Mouse (Mus musculus): ENCODE data around the gene Nwd1. TPM values are rescaled to one million over a fixed set of nuclear protein-coding genes. Genes with fewer than 3 reads are reported as not detected.

The Nwd1 gene
- polyA plus RNA-seq (2015; fragmentation: Nextera tagmentation; extraction: Ambion mirVana) = 0.02 and 0.15 TPM in 2 replicates

DNA sequence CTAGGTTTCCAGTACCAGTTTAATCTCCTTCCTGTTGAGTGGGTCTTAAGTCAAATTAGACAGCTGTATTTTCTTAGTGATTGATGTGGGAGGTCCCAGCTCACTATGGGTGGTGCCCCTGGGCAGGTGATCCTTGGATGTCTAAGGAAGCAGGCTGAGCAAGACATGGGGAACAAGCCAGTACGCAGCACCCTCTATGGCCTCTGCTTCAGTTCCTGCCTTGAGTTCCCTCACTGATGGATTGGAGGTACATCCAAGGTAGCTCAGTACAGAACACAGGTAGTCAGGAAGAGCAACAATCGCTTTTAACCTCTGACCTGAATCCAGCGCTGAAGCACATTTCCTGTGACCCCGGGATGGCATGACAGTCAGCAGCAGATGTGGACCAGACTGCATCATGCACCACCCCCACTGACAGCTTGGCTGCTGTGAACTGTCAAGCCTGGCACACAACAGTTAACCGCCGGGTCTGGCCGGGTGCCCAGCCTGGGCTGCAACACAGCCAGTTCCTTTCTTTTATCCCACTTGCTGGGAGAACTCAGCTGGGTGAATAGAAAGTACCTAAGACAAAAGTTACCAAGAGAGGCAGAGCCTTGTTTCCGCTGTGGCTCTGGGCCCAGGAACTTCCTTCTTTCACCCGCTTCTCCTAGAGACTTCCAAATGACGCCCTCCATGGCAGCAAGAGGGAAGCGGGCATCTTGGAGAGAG, at the start of gene Nwd1:
Nwd1 (plus strand) TSS at position 652 of the 708 bp plus-strand sequence.
- Histone ChIP-seq H3K9me3 (ENCODE audit: control insufficient read depth, low read length) (no peaks in the 10 kb centered on the region), H3K27me3 (ENCODE audit: control insufficient read depth, insufficient read depth, low read length) (no peaks in the 10 kb centered on the region), H3K4me1 (replicated peaks; ENCODE audit: control insufficient read depth, insufficient read depth) (no peaks in the 10 kb centered on the region; the same call in 1 of the 2 replicates), H3K36me3 (ENCODE audit: control insufficient read depth, insufficient read depth, low read length) (no peaks in the 10 kb centered on the region), H3K9ac (ENCODE audit: low read length) (no peak within 1 kb of the TSS), H3K4me3 (ENCODE audit: low read depth, low read length) (no peak within 1 kb of the TSS), H3K27ac (replicated peaks) (peak within 1 kb of the TSS; percentile 81), H3K4me2 (replicated peaks; ENCODE audit: low read depth) (peak within 1 kb of the TSS; percentile 25; the same call in 1 of the 2 replicates)
- ATAC-seq (ENCODE audit: low FRiP score, low TSS enrichment) (peak; percentile 73; the same call in 1 of the 2 replicates), DNase-seq (ENCODE audit: low spot score) (peak; percentile 62)
- WGBS = 30% methylated on average over 11 of the region's 11 CpGs
- TF ChIP-seq CTCF (IDR thresholded peaks at IDR 0.05; ENCODE audit: low read depth) = no peak
- no peak for TF ChIP-seq EP300 (optimal IDR thresholded peaks at IDR 0.05)

DNA sequence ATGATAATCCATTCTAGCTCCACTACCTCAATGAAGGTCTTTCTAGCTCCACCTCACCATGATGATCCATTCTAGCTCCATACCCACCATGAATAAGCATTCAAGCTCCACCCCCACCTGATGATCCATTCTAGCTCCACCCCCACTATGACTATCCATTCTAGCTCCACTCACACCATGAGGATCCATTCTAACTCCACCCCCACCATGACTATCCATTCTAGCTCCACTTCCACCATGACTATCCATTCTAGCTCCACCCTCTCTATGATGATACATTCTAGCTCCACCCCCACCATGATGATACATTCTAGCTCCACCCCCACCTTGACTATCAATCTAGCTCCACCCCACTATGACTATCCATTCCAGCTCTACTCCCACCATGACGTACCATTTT, 3.6 kb upstream of the Nwd1 start:
- no peaks in the 10 kb centered on the region for H3K36me3 ChIP-seq (ENCODE audit: control insufficient read depth, insufficient read depth, low read length)
- no peaks in the 10 kb centered on the region; the same call in 1 of the 2 replicates for H3K4me1 ChIP-seq (replicated peaks; ENCODE audit: control insufficient read depth, insufficient read depth)
- no peak for TF ChIP-seq EP300 (optimal IDR thresholded peaks at IDR 0.05)
- TF ChIP-seq CTCF (IDR thresholded peaks at IDR 0.05; ENCODE audit: low read depth) = no peak
- no peak overlapping the region for H3K4me2 ChIP-seq (replicated peaks; ENCODE audit: low read depth)
- no peaks in the 10 kb centered on the region for H3K27me3 ChIP-seq (ENCODE audit: control insufficient read depth, insufficient read depth, low read length)
- no peaks in the 10 kb centered on the region for H3K9me3 ChIP-seq (ENCODE audit: control insufficient read depth, low read length)
- ATAC-seq (ENCODE audit: low FRiP score, low TSS enrichment) (peak; percentile 68; the same call in 1 of the 2 replicates), DNase-seq (ENCODE audit: low spot score) (no peak)
- no peak overlapping the region for H3K4me3 ChIP-seq (ENCODE audit: low read depth, low read length)
- H3K9ac ChIP-seq (ENCODE audit: low read length) = no peak overlapping the region
- 88% methylated on average over 1 of the region's 1 CpGs for WGBS
- no peak overlapping the region for H3K27ac ChIP-seq (replicated peaks)

DNA sequence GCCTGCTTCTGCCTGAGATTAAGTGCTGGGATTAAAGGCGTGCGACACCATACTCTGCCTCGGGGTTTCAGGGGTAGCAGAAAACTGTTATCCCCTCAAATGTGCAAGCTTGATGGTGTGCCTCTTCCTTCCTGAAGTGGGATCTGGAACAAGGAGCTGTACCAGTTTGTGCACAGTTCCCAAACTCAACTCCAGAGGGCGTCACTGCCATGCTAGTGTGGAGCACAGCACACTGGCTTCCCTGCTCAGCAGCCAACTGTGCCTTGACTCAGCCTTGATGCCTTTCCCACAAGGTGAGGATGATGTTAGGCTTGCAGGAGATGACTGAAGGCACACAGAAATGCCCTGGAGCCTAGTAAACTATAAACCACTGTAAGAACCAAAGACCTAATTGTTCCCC, 1.9 kb upstream of the Nwd1 start:
- Histone ChIP-seq H3K4me2 (replicated peaks; ENCODE audit: low read depth) (no peak overlapping the region), H3K9me3 (ENCODE audit: control insufficient read depth, low read length) (no peaks in the 10 kb centered on the region), H3K4me3 (ENCODE audit: low read depth, low read length) (no peak overlapping the region), H3K4me1 (replicated peaks; ENCODE audit: control insufficient read depth, insufficient read depth) (no peaks in the 10 kb centered on the region; the same call in 1 of the 2 replicates), H3K36me3 (ENCODE audit: control insufficient read depth, insufficient read depth, low read length) (no peaks in the 10 kb centered on the region), H3K9ac (ENCODE audit: low read length) (no peak overlapping the region), H3K27me3 (ENCODE audit: control insufficient read depth, insufficient read depth, low read length) (no peaks in the 10 kb centered on the region), H3K27ac (replicated peaks) (no peak overlapping the region)
- no peak for ATAC-seq (ENCODE audit: low FRiP score, low TSS enrichment)
- WGBS = 59% methylated on average over 4 of the region's 4 CpGs
- no peak for TF ChIP-seq EP300 (optimal IDR thresholded peaks at IDR 0.05)
- TF ChIP-seq CTCF (IDR thresholded peaks at IDR 0.05; ENCODE audit: low read depth) = peak; percentile 55
- DNase-seq (ENCODE audit: low spot score) = no peak

DNA sequence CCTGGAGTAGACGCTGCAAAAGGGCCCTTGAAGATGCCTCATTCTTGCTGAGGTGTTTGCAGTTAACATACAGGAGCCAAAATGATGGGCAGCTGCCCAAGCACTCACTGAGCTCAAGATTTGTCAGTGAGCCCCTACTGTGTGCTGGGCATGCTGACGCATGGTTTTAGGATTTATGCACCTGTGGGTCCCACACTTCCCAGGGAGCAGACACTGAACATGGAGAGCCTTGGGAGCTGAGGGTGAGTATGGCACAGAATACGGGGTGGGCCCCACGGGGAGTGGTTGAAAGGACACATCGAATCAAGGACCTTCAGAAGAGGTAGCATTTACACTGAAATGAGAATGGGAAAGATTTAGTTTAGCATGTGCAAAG, 245 bp downstream of the Nwd1 start:
- DNase-seq (ENCODE audit: low spot score) (no peak), ATAC-seq (ENCODE audit: low FRiP score, low TSS enrichment) (no peak)
- TF ChIP-seq EP300 (optimal IDR thresholded peaks at IDR 0.05) = no peak
- TF ChIP-seq CTCF (IDR thresholded peaks at IDR 0.05; ENCODE audit: low read depth) = no peak
- H3K27ac ChIP-seq (replicated peaks) = peak overlapping the region; percentile 81
- no peaks in the 10 kb centered on the region for H3K27me3 ChIP-seq (ENCODE audit: control insufficient read depth, insufficient read depth, low read length)
- no peaks in the 10 kb centered on the region for H3K9me3 ChIP-seq (ENCODE audit: control insufficient read depth, low read length)
- WGBS = 57% methylated on average over 5 of the region's 5 CpGs
- H3K4me1 ChIP-seq (replicated peaks; ENCODE audit: control insufficient read depth, insufficient read depth) = no peaks in the 10 kb centered on the region; the same call in 1 of the 2 replicates
- H3K4me2 ChIP-seq (replicated peaks; ENCODE audit: low read depth) = peak overlapping the region; percentile 25; the same call in 1 of the 2 replicates
- no peaks in the 10 kb centered on the region for H3K36me3 ChIP-seq (ENCODE audit: control insufficient read depth, insufficient read depth, low read length)
- H3K4me3 ChIP-seq (ENCODE audit: low read depth, low read length) = no peak overlapping the region
- no peak overlapping the region for H3K9ac ChIP-seq (ENCODE audit: low read length)

DNA sequence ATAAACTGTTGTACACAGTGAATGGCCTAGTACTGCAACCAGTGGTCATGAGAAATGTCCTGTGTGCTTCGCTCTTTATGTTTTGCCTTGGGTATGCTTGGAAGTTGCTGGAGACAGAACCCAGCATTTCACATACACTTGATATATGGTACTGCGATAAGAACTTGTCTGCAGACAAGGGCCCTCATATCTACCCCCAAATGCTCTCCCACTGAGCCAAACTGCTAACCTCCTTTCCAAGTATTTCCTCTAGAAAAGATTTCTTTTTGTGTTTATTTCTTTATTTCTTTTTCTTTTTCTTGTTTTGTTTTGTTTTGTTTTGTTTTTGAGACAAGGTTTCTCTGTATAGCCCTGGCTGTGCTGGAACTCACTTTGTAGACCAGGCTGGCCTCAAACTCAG, 4.2 kb downstream of the Nwd1 start:
- no peaks in the 10 kb centered on the region for H3K27me3 ChIP-seq (ENCODE audit: control insufficient read depth, insufficient read depth, low read length)
- ATAC-seq (ENCODE audit: low FRiP score, low TSS enrichment) = no peak
- H3K4me3 ChIP-seq (ENCODE audit: low read depth, low read length) = no peak overlapping the region
- H3K27ac ChIP-seq (replicated peaks) = no peak overlapping the region
- WGBS = 85% methylated on average over 2 of the region's 2 CpGs
- TF ChIP-seq CTCF (IDR thresholded peaks at IDR 0.05; ENCODE audit: low read depth) = no peak
- TF ChIP-seq EP300 (optimal IDR thresholded peaks at IDR 0.05) = no peak
- H3K4me1 ChIP-seq (replicated peaks; ENCODE audit: control insufficient read depth, insufficient read depth) = peaks cover 3% of the 10 kb centered on the region; the same call in 1 of the 2 replicates
- no peak overlapping the region for H3K9ac ChIP-seq (ENCODE audit: low read length)
- no peak overlapping the region for H3K4me2 ChIP-seq (replicated peaks; ENCODE audit: low read depth)
- H3K36me3 ChIP-seq (ENCODE audit: control insufficient read depth, insufficient read depth, low read length) = no peaks in the 10 kb centered on the region
- no peak for DNase-seq (ENCODE audit: low spot score)
- H3K9me3 ChIP-seq (ENCODE audit: control insufficient read depth, low read length) = no peaks in the 10 kb centered on the region

Data from stomach, postnatal 0 days (tissue).